Mouse (Mus musculus): Measurements from ENCODE around the gene Ppp4r3a. TPM values are rescaled to one million over a fixed set of nuclear protein-coding genes. Genes with fewer than 3 reads are reported as not detected.
"Not testable (repeated sequence)": the region's sequence is repeated elsewhere in the genome, so short reads cannot be mapped to it uniquely, and the experiment has no call there.

The Ppp4r3a gene
- total RNA-seq, 2 experiments from 2014 or later = 15.8 to 21.3 TPM

GRCm38 (mm10) chr12:101015926-101016325 lies 67.6 kb downstream of the Ppp4r3a start:
- intact Hi-C loops (cut with DNase I; ENCODE audit: low total_unique reads) = no loop called here
- DNase-seq = no peak

GRCm38 (mm10) chr12:101015165-101015560 lies 68.3 kb downstream of the Ppp4r3a start:
- intact Hi-C loops (cut with DNase I; ENCODE audit: low total_unique reads) = no loop called here
- DNase-seq = no peak

- intact Hi-C loops (cut with DNase I; ENCODE audit: low total_unique reads) = no loop called here
- no peak for DNase-seq
Measured at GRCm38 (mm10) chr12:101014549-101015164, 68.8 kb downstream of the Ppp4r3a start.

GRCm38 (mm10) chr12:101013668-101014067 lies 69.8 kb downstream of the Ppp4r3a start:
- DNase-seq; intact Hi-C loops (cut with DNase I; ENCODE audit: low total_unique reads): not testable (repeated sequence)

- no peak for DNase-seq
- intact Hi-C loops (cut with DNase I; ENCODE audit: low total_unique reads) = no loop called here
Measured at GRCm38 (mm10) chr12:101013078-101013665, 70.3 kb downstream of the Ppp4r3a start.

- intact Hi-C loops (cut with DNase I; ENCODE audit: low total_unique reads) = no loop called here
- DNase-seq = peak; percentile 70
Measured at GRCm38 (mm10) chr12:101012197-101013077, 71.1 kb downstream of the Ppp4r3a start.

GRCm38 (mm10) chr12:101011017-101011416 lies 72.5 kb downstream of the Ppp4r3a start:
- intact Hi-C loops (cut with DNase I; ENCODE audit: low total_unique reads) = no loop called here
- no peak for DNase-seq

- DNase-seq = peak; percentile 61
- intact Hi-C loops (cut with DNase I; ENCODE audit: low total_unique reads) = no loop called here
Measured at GRCm38 (mm10) chr12:101010148-101010920, 73.2 kb downstream of the Ppp4r3a start.

- intact Hi-C loops (cut with DNase I; ENCODE audit: low total_unique reads) = no loop called here
- DNase-seq = no peak
Measured at GRCm38 (mm10) chr12:101009225-101009624, 74.3 kb downstream of the Ppp4r3a start.

GRCm38 (mm10) chr12:101008648-101009047 lies 74.9 kb downstream of the Ppp4r3a start:
- intact Hi-C loops (cut with DNase I; ENCODE audit: low total_unique reads) = no loop called here
- DNase-seq = no peak

- DNase-seq = peak; percentile 78
- intact Hi-C loops (cut with DNase I; ENCODE audit: low total_unique reads) = no loop called here
Measured at GRCm38 (mm10) chr12:101007968-101008481, 75.5 kb downstream of the Ppp4r3a start.

GRCm38 (mm10) chr12:101007427-101007826 lies 76.1 kb downstream of the Ppp4r3a start:
- intact Hi-C loops (cut with DNase I; ENCODE audit: low total_unique reads) = no loop called here
- DNase-seq = no peak

GRCm38 (mm10) chr12:101005665-101006420 lies 77.7 kb downstream of the Ppp4r3a start:
- DNase-seq = peak; percentile 51
- intact Hi-C loops (cut with DNase I; ENCODE audit: low total_unique reads) = no loop called here

- intact Hi-C loops (cut with DNase I; ENCODE audit: low total_unique reads) = no loop called here
Measured at GRCm38 (mm10) chr12:101004982-101005381, 78.5 kb downstream of the Ppp4r3a start.

GRCm38 (mm10) chr12:101002801-101003513 lies 80.5 kb downstream of the Ppp4r3a start:
- no peak for DNase-seq

More at GRCm38 (mm10) chr12:101004982-101005381, 78.5 kb downstream of the Ppp4r3a start:
- no peak for DNase-seq

GRCm38 (mm10) chr12:100999061-100999954 lies 84.2 kb downstream of the Ppp4r3a start:
- no peak for DNase-seq
- intact Hi-C loops (cut with DNase I; ENCODE audit: low total_unique reads) = no loop called here

More at GRCm38 (mm10) chr12:101002801-101003513, 80.5 kb downstream of the Ppp4r3a start:
- intact Hi-C loops (cut with DNase I; ENCODE audit: low total_unique reads) = no loop called here

- no peak for DNase-seq
- intact Hi-C loops (cut with DNase I; ENCODE audit: low total_unique reads) = no loop called here
Measured at GRCm38 (mm10) chr12:100998564-100998962, 84.9 kb downstream of the Ppp4r3a start.

Data from gastrocnemius, postnatal 14 days (tissue).